Mouse (Mus musculus) MEL (cell line): ENCODE measurements around the gene Serpinb9. TPM values are rescaled to one million over a fixed set of nuclear protein-coding genes. Genes with fewer than 3 reads are reported as not detected.

Experiments
- DNase-seq: peaks from one replicate; pipeline ENCODE4 v3.0.0; 2011; ENCODE audit warnings: low read depth, low spot score
- H3K27ac ChIP-seq: 2 replicates; pipeline ENCODE4 v1.5.1; 2012; ENCODE audit warnings: low read depth, mild to moderate bottlenecking, control low read depth, low read length, moderate library complexity; ENCODE audit not compliant: control insufficient read depth
- H3K27me3 ChIP-seq, 2 experiments: fragments of 150-350 bp in 1 of 2; sonication (generic) in 1 of 2; 2 replicates each; pipeline ENCODE4 v1.6.1; 2012; ENCODE audit warnings: low read length in 2 of 2, mild to moderate bottlenecking in 2 of 2, improper control_type of control experiment in 1 of 2, moderate library complexity in 1 of 2; ENCODE audit not compliant: insufficient read depth in 2 of 2, control insufficient read depth in 1 of 2
- H3K36me3 ChIP-seq, 2 experiments: 2 replicates each; pipeline ENCODE4 v1.6.1; 2012 to 2014; ENCODE audit warnings: low read length in 2 of 2, improper control_type of control experiment in 1 of 2, inconsistent platforms in 1 of 2, mild to moderate bottlenecking in 1 of 2; ENCODE audit not compliant: insufficient read depth in 2 of 2, control insufficient read depth in 1 of 2
- H3K4me1 ChIP-seq, 2 experiments: fragments of 150-350 bp in 1 of 2; sonication (generic) in 1 of 2; 2 replicates each; pipeline ENCODE4 v1.6.1; 2012; ENCODE audit warnings: low read length in 2 of 2, improper control_type of control experiment in 1 of 2, mild to moderate bottlenecking in 1 of 2; ENCODE audit not compliant: insufficient read depth in 2 of 2, control insufficient read depth in 1 of 2
- H3K4me3 ChIP-seq, 2 experiments: fragments of 150-350 bp in 1 of 2; sonication (generic) in 1 of 2; 2 replicates each; pipeline ENCODE4 v1.5.1; 2012; ENCODE audit warnings: low read depth in 2 of 2, low read length in 2 of 2, mild to moderate bottlenecking in 2 of 2, moderate library complexity in 2 of 2, control low read depth in 1 of 2, improper control_type of control experiment in 1 of 2; ENCODE audit not compliant: control insufficient read depth in 1 of 2, insufficient read depth in 1 of 2
- H3K79me2 ChIP-seq: 2 replicates; pipeline ENCODE4 v1.6.1; 2012; ENCODE audit warnings: mild to moderate bottlenecking, low read length, moderate library complexity; ENCODE audit not compliant: control insufficient read depth, poor library complexity, insufficient read depth
- H3K9ac ChIP-seq: 2 replicates; pipeline ENCODE4 v1.6.1; 2012; ENCODE audit warnings: low read depth, mild to moderate bottlenecking, control low read depth, low read length, moderate library complexity; ENCODE audit not compliant: control insufficient read depth, poor library complexity, severe bottlenecking
- H3K9me3 ChIP-seq: fragments of 150-350 bp; sonication (generic); replicated peaks from 2 replicates; pipeline ENCODE4 v1.6.1; 2012; ENCODE audit warnings: mild to moderate bottlenecking, low read length, improper control_type of control experiment, moderate library complexity; ENCODE audit not compliant: insufficient read depth
- BHLHE40 ChIP-seq: IDR thresholded peaks from 2 replicates; pipeline ENCODE4 v1.6.1; 2012; ENCODE audit warnings: low read depth, mild to moderate bottlenecking, inconsistent platforms, low read length, improper control_type of control experiment, borderline replicate concordance
- CHD1 ChIP-seq: IDR thresholded peaks from 2 replicates; pipeline ENCODE4 v1.6.1; 2012; ENCODE audit warnings: low read depth, mild to moderate bottlenecking, inconsistent platforms, low read length, improper control_type of control experiment
- ETS1 ChIP-seq: IDR thresholded peaks from 2 replicates; pipeline ENCODE4 v1.6.1; 2012; ENCODE audit warnings: low read depth, mild to moderate bottlenecking, inconsistent platforms, low read length, improper control_type of control experiment, moderate library complexity
- GABPA ChIP-seq: IDR thresholded peaks from 2 replicates; pipeline ENCODE4 v1.6.1; 2012; ENCODE audit warnings: low read depth, mild to moderate bottlenecking, inconsistent platforms, low read length, improper control_type of control experiment, moderate library complexity
- JUND ChIP-seq: IDR thresholded peaks from 2 replicates; pipeline ENCODE4 v1.6.1; 2011; ENCODE audit warnings: low read depth, mild to moderate bottlenecking, improper control_type of control experiment, low read length
- KAT2A ChIP-seq: conservative IDR thresholded peaks from 2 replicates; pipeline ENCODE4 v1.6.1; 2012; ENCODE audit warnings: low read depth, low read length, improper control_type of control experiment, inconsistent platforms
- MAFK ChIP-seq: IDR thresholded peaks from 2 replicates; pipeline ENCODE4 v1.6.1; 2011; ENCODE audit warnings: low read depth, mild to moderate bottlenecking, low read length, improper control_type of control experiment, borderline replicate concordance
- MAX ChIP-seq: IDR thresholded peaks from 2 replicates; pipeline ENCODE4 v1.6.1; 2011; ENCODE audit warnings: low read length, improper control_type of control experiment
- MEF2A ChIP-seq: IDR thresholded peaks from 2 replicates; pipeline ENCODE4 v1.6.1; 2014; ENCODE audit warnings: low read depth, mild to moderate bottlenecking, inconsistent platforms, low read length, improper control_type of control experiment; ENCODE audit not compliant: poor library complexity, insufficient replicate concordance, severe bottlenecking; ENCODE audit errors: extremely low read depth
- MYC ChIP-seq: IDR thresholded peaks from 2 replicates; pipeline ENCODE4 v1.6.1; 2011; ENCODE audit warnings: low read depth, mild to moderate bottlenecking, low read length, improper control_type of control experiment, moderate library complexity
- NRF1 ChIP-seq: IDR thresholded peaks from 2 replicates; pipeline ENCODE4 v1.6.1; 2014; ENCODE audit warnings: low read depth, mild to moderate bottlenecking, inconsistent platforms, low read length, improper control_type of control experiment, moderate library complexity; ENCODE audit not compliant: poor library complexity, insufficient read depth, severe bottlenecking
- POLR2A ChIP-seq, 2 experiments: IDR thresholded peaks; 2 replicates each; pipeline ENCODE4 v1.6.1; 2011 to 2012; ENCODE audit warnings: low read length in 2 of 2, mild to moderate bottlenecking in 2 of 2, control low read depth in 1 of 2, improper control_type of control experiment in 1 of 2, low read depth in 1 of 2, moderate library complexity in 1 of 2; ENCODE audit not compliant: control insufficient read depth in 1 of 2, insufficient read depth in 1 of 2, poor library complexity in 1 of 2
- POLR2AphosphoS2 ChIP-seq: IDR thresholded peaks from 2 replicates; pipeline ENCODE4 v1.6.1; 2011; ENCODE audit warnings: low read length, improper control_type of control experiment
- POLR2AphosphoS5 ChIP-seq: IDR thresholded peaks from 2 replicates; pipeline ENCODE4 v1.6.1; 2012; ENCODE audit warnings: low read depth, borderline replicate concordance, mild to moderate bottlenecking, inconsistent platforms, low read length, moderate library complexity, mixed read lengths
- RAD21 ChIP-seq: IDR thresholded peaks from 2 replicates; pipeline ENCODE4 v1.6.1; 2011; ENCODE audit warnings: mild to moderate bottlenecking, low read depth, low read length, improper control_type of control experiment
- RCOR1 ChIP-seq: IDR thresholded peaks from 2 replicates; pipeline ENCODE4 v1.6.1; 2012; ENCODE audit warnings: low read depth, mild to moderate bottlenecking, inconsistent platforms, low read length, improper control_type of control experiment
- TBP ChIP-seq: IDR thresholded peaks from 2 replicates; pipeline ENCODE4 v1.8.0; 2011; ENCODE audit warnings: low read depth, low read length, improper control_type of control experiment
- TCF12 ChIP-seq: IDR thresholded peaks from 2 replicates; pipeline ENCODE4 v1.6.1; 2014; ENCODE audit warnings: low read depth, mild to moderate bottlenecking, inconsistent platforms, low read length, improper control_type of control experiment, moderate library complexity
- ZC3H11A ChIP-seq: IDR thresholded peaks from 2 replicates; pipeline ENCODE4 v1.6.1; 2012; ENCODE audit warnings: low read depth, mild to moderate bottlenecking, inconsistent platforms, low read length, improper control_type of control experiment
- ZKSCAN1 ChIP-seq: IDR thresholded peaks from 2 replicates; pipeline ENCODE4 v1.6.1; 2012; ENCODE audit warnings: low read depth, mild to moderate bottlenecking, inconsistent platforms, low read length, improper control_type of control experiment, moderate library complexity
- ZMIZ1 ChIP-seq: IDR thresholded peaks from 2 replicates; pipeline ENCODE4 v1.6.1; 2012; ENCODE audit warnings: low read depth, mild to moderate bottlenecking, inconsistent platforms, low read length, improper control_type of control experiment, moderate library complexity
- ZNF384 ChIP-seq: IDR thresholded peaks from 2 replicates; pipeline ENCODE4 v1.6.1; 2012; ENCODE audit warnings: low read depth, mild to moderate bottlenecking, inconsistent platforms, low read length, improper control_type of control experiment
- polyA plus RNA-seq, 2 experiments: library from polyadenylated mRNA; stranded (reverse) in 1 of 2; unstranded in 1 of 2; fragments of >175 nt in 1 of 2; fragments of >200 nt in 1 of 2; gene quantifications; 2 replicates each; pipeline versions ENCODE4 v1.2.1 to v1.2.4; 2012; ENCODE audit warnings: low replicate concordance in 2 of 2, low read depth in 1 of 2; ENCODE audit not compliant: insufficient read length in 2 of 2, insufficient read depth in 1 of 2, missing spikeins in 1 of 2
- total RNA-seq: library from RNA; depleted of rRNA; stranded (reverse); fragments of 300-350 nt; gene quantifications from 2 replicates; pipeline ENCODE4 v1.2.3, GENCODE M21; 2012

The Serpinb9 gene
- total and polyA plus RNA-seq, 3 experiments = 1.6 to 2.9 TPM; not detected in 1

- no peak for TF ChIP-seq GABPA
- no peak for TF ChIP-seq TBP
- TF ChIP-seq RAD21 = no peak
- no peak for TF ChIP-seq MEF2A
- no peak for TF ChIP-seq POLR2A (IDR thresholded peaks at IDR 0.05; ENCODE audit: control insufficient read depth in 1 of 2, insufficient read depth in 1 of 2, low read depth in 1 of 2, low read length in 2 of 2, poor library complexity in 1 of 2)
- no peak for TF ChIP-seq ZMIZ1
- no peak for TF ChIP-seq MYC
- TF ChIP-seq, all 39 proteins: peak for 0
- Histone ChIP-seq H3K27me3 (no peaks in the 10 kb centered on the region), H3K4me1 (no peaks in the 10 kb centered on the region), H3K4me3 (no peak overlapping the region), H3K9ac (no peak overlapping the region), H3K27ac (no peak overlapping the region), H3K79me2 (no peaks in the 10 kb centered on the region), H3K36me3 (no peaks in the 10 kb centered on the region), H3K9me3 (no peaks in the 10 kb centered on the region)
- no peak for DNase-seq
Observed at GRCm38 (mm10) chr13:33043542-33043941, 40.5 kb downstream of the Serpinb9 start.

GRCm38 (mm10) chr13:33047234-33047633 is 44.2 kb downstream of the Serpinb9 start:
- Histone ChIP-seq H3K9ac (no peak overlapping the region), H3K79me2 (no peaks in the 10 kb centered on the region), H3K9me3 (no peaks in the 10 kb centered on the region), H3K4me3 (no peak overlapping the region), H3K36me3 (no peaks in the 10 kb centered on the region), H3K27me3 (no peaks in the 10 kb centered on the region), H3K4me1 (no peaks in the 10 kb centered on the region), H3K27ac (no peak overlapping the region)
- peak; percentile 13 for DNase-seq
- TF ChIP-seq RCOR1 (no peak), KAT2A (no peak), RAD21 (no peak), MAFK (peak; percentile 18; the same call in 1 of the 2 replicates)

DNA sequence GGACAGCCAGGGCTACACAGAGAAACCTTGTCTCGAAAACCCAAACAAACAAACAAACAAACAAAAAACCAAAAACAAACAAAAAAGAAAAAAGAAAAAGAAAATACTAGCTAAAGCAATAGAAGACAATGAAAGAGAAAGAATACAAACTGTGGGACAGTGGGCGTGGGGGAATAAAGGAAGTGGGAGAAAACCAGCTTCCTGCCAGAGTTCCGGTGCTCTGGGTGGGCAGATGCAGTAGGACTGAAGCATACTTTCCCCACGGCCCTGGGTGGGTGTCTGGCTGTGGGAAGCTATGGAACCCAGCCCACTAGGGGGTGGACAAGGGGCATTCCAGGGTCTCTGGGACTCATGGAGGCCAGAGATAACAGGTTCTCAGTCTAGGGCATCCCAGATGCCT is 45.1 kb downstream of the Serpinb9 start:
- no peak for DNase-seq
- TF ChIP-seq ZNF384 (no peak), ETS1 (no peak), CHD1 (no peak), RAD21 (no peak), JUND (no peak), POLR2AphosphoS5 (no peak), KAT2A (no peak), ZKSCAN1 (no peak), ZMIZ1 (no peak), ZC3H11A (no peak), MAX (no peak), NRF1 (no peak), BHLHE40 (no peak), POLR2AphosphoS2 (no peak), TCF12 (no peak)

More for the DNA sequence above, 45.1 kb downstream of the Serpinb9 start:
- H3K9ac ChIP-seq = no peak overlapping the region
- H3K27me3 ChIP-seq = no peaks in the 10 kb centered on the region
- no peaks in the 10 kb centered on the region for H3K9me3 ChIP-seq
- H3K4me1 ChIP-seq = no peaks in the 10 kb centered on the region
- no peaks in the 10 kb centered on the region for H3K36me3 ChIP-seq
- H3K27ac ChIP-seq = no peak overlapping the region
- no peaks in the 10 kb centered on the region for H3K79me2 ChIP-seq
- no peak overlapping the region for H3K4me3 ChIP-seq
